Mouse (Mus musculus): ENCODE data around the gene Ankrd12. TPM values are rescaled to one million over a fixed set of nuclear protein-coding genes. Genes with fewer than 3 reads are reported as not detected.

The Ankrd12 gene
- polyA plus RNA-seq (2012; ENCODE audit: insufficient read depth, insufficient read length, missing spikeins) = 28.3 and 32.6 TPM in 2 replicates

- Histone ChIP-seq H3K27ac (ENCODE audit: insufficient read depth, low read depth, low read length) (peak within 1 kb of the TSS; percentile 84), H3K4me3 (ENCODE audit: insufficient read depth, low read length) (peak within 1 kb of the TSS; percentile 99), H3K4me1 (ENCODE audit: control insufficient read depth, insufficient read depth, low read length) (peaks cover 21% of the 10 kb centered on the region)
- TF ChIP-seq CTCF (IDR thresholded peaks at IDR 0.05; ENCODE audit: low read depth, low read length) (no peak), POLR2A (IDR thresholded peaks at IDR 0.05; ENCODE audit: borderline replicate concordance, low read depth, low read length) (no peak)
Measured at GRCm38 (mm10) chr17:66076934-66077333, at the start of gene Ankrd12. TSS of gene Ankrd12 (minus strand) at chr17:66077089.

- Histone ChIP-seq H3K27ac (ENCODE audit: insufficient read depth, low read depth, low read length) (no peak overlapping the region), H3K4me1 (ENCODE audit: control insufficient read depth, insufficient read depth, low read length) (peaks cover 23% of the 10 kb centered on the region), H3K4me3 (ENCODE audit: insufficient read depth, low read length) (no peak overlapping the region)
- no peak for TF ChIP-seq POLR2A (IDR thresholded peaks at IDR 0.05; ENCODE audit: borderline replicate concordance, low read depth, low read length)
- no peak for TF ChIP-seq CTCF (IDR thresholded peaks at IDR 0.05; ENCODE audit: low read depth, low read length)
Measured at GRCm38 (mm10) chr17:66125211-66125610, 48.3 kb upstream of the Ankrd12 start.

- TF ChIP-seq POLR2A (IDR thresholded peaks at IDR 0.05; ENCODE audit: borderline replicate concordance, low read depth, low read length) (no peak), CTCF (IDR thresholded peaks at IDR 0.05; ENCODE audit: low read depth, low read length) (no peak)
- Histone ChIP-seq H3K4me1 (ENCODE audit: control insufficient read depth, insufficient read depth, low read length) (peaks cover 21% of the 10 kb centered on the region), H3K27ac (ENCODE audit: insufficient read depth, low read depth, low read length) (peak overlapping the region; percentile 93), H3K4me3 (ENCODE audit: insufficient read depth, low read length) (peak overlapping the region; percentile 97)
Measured at GRCm38 (mm10) chr17:66123816-66124610, 47.1 kb upstream of the Ankrd12 start.

DNA sequence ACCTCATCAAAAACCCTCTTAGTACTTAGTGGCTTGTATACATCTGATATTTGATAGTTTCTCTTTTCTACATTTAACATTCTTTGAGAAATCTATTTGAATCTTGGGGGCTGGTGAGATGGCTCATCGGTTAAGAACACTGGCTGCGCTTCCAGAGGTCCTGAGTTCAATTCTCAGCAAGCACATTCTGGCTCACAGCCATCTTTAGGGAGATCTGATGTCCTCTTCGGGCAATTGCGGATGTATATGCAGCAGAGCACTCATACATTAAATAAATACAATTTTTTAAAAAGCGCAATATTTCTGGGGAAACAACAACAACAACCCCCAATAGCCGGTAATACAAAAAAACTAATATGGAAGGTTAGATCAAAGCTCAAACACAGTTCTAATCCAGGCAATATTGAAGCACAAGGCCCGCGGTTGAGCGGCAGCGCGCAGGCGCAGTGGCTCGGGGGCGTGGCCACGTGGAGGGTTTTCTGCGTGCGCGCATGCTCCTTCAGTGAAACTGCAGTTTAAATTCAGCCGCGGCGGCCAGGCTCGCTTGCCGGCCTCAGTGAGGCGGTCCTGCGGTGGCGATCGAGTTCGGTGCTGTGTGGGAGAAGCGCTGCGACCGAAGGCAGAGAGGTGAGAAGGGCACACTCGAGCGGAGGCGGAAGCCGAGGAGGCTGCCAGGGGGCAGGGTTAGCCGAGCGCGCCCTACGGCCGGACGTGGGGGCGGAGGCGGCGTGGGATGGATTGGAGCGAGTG is 46.4 kb upstream of the Ankrd12 start, which contains the start of gene Ddx11:
Gene Ddx11 (plus strand): TSS at position 455 of the 750 bp plus-strand sequence.
- Histone ChIP-seq H3K27ac (ENCODE audit: insufficient read depth, low read depth, low read length) (peak within 1 kb of the TSS; percentile 93), H3K4me1 (ENCODE audit: control insufficient read depth, insufficient read depth, low read length) (peaks cover 18% of the 10 kb centered on the region), H3K4me3 (ENCODE audit: insufficient read depth, low read length) (peak within 1 kb of the TSS; percentile 97)
- TF ChIP-seq POLR2A (IDR thresholded peaks at IDR 0.05; ENCODE audit: borderline replicate concordance, low read depth, low read length) (no peak), CTCF (IDR thresholded peaks at IDR 0.05; ENCODE audit: low read depth, low read length) (no peak)

DNA sequence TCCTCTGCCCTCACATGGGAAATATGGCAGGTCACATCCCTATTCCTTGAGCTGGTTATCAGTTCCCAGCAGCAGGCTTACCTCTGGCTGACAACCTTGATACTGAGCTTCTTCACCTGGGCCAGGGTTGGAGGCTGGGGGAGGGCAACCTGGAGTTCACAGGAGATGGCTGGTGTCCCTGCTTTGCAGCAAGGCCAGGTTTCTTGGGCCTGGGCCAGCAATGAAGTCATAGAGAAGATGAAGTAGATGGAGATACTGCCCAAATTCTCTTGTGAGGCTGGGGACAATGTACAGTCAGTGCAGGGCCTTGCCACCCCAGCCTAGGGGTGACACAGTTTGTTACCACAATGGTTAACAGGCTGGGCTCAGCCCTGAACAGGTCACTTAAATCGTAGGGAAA is 43.8 kb upstream of the Ankrd12 start:
- Histone ChIP-seq H3K4me3 (ENCODE audit: insufficient read depth, low read length) (no peak overlapping the region), H3K4me1 (ENCODE audit: control insufficient read depth, insufficient read depth, low read length) (peaks cover 18% of the 10 kb centered on the region), H3K27ac (ENCODE audit: insufficient read depth, low read depth, low read length) (no peak overlapping the region)
- TF ChIP-seq CTCF (IDR thresholded peaks at IDR 0.05; ENCODE audit: low read depth, low read length) (no peak), POLR2A (IDR thresholded peaks at IDR 0.05; ENCODE audit: borderline replicate concordance, low read depth, low read length) (no peak)

DNA sequence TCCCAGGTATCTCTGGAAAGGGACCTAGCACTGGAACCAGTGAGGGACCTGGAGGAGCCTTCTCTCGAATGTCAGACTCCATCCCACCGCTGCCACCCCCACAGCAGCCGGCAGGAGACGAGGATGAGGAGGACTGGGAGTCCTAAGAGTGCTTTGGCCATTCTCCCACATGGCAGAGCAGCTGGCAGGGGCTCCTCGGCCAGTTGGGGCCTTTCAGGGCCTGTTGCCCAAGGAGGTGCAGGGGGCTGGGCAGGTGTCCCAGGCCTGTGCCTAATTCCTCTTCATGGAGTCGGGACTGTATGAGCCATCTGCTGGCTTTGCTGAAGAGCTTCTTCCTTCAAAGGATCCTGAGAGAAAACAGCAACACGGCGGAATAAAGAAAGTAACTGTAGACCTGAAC is 42.1 kb upstream of the Ankrd12 start:
- TF ChIP-seq CTCF (IDR thresholded peaks at IDR 0.05; ENCODE audit: low read depth, low read length) = no peak
- no peak for TF ChIP-seq POLR2A (IDR thresholded peaks at IDR 0.05; ENCODE audit: borderline replicate concordance, low read depth, low read length)
- peaks cover 16% of the 10 kb centered on the region for H3K4me1 ChIP-seq (ENCODE audit: control insufficient read depth, insufficient read depth, low read length)
- H3K4me3 ChIP-seq (ENCODE audit: insufficient read depth, low read length) = no peak overlapping the region
- no peak overlapping the region for H3K27ac ChIP-seq (ENCODE audit: insufficient read depth, low read depth, low read length)

DNA sequence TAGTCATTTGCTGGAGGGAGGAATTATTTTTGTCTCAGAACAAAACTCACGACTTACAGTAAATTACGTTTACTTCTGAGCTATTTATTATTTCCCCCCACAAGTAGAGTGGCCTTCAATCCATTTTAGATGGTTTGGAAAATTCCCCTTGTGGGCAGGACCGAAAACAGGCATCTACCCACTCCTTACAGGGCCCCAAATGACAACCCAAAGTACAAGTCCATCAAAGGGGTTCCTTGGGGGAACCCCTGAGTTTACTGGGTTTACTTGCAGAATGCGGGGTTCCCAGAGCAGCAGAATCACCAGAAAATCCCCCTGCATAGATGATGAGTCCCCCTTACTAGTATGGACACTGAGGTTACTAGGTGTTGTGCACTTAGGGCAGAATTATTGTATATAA is 35.3 kb upstream of the Ankrd12 start:
- peak overlapping the region; percentile 63 for H3K4me3 ChIP-seq (ENCODE audit: insufficient read depth, low read length)
- peaks cover 13% of the 10 kb centered on the region for H3K4me1 ChIP-seq (ENCODE audit: control insufficient read depth, insufficient read depth, low read length)
- no peak for TF ChIP-seq POLR2A (IDR thresholded peaks at IDR 0.05; ENCODE audit: borderline replicate concordance, low read depth, low read length)
- H3K27ac ChIP-seq (ENCODE audit: insufficient read depth, low read depth, low read length) = no peak overlapping the region

GRCm38 (mm10) chr17:66111402-66111959 is 34.6 kb upstream of the Ankrd12 start, which contains the start of gene Washc1:
TSS of gene Washc1 (plus strand) at chr17:66111545.
- peaks cover 13% of the 10 kb centered on the region for H3K4me1 ChIP-seq (ENCODE audit: control insufficient read depth, insufficient read depth, low read length)
- peak within 1 kb of the TSS; percentile 63 for H3K4me3 ChIP-seq (ENCODE audit: insufficient read depth, low read length)
- H3K27ac ChIP-seq (ENCODE audit: insufficient read depth, low read depth, low read length) = peak within 1 kb of the TSS; percentile 41
- no peak for TF ChIP-seq POLR2A (IDR thresholded peaks at IDR 0.05; ENCODE audit: borderline replicate concordance, low read depth, low read length)
- TF ChIP-seq CTCF (IDR thresholded peaks at IDR 0.05; ENCODE audit: low read depth, low read length) = no peak

DNA sequence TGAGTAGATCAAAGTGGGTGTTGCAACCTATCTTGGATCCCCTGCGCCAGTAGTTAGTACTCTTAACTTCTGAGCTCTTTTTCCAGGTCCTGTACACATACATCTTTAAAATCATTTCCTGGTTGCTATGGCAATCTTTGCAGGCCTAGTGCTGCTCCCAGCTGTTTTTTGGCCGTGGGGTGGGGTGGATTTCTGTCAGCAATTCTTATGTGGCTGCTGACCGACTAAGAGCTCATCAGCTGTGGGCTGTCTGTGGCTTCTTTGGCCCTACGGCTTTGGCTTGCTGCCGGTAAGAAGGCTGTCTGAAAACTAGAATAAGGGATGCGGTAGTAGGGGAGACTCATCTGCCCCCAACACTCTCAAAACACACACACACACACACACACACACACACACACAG is 33.9 kb upstream of the Ankrd12 start:
- Histone ChIP-seq H3K4me3 (ENCODE audit: insufficient read depth, low read length) (peak overlapping the region; percentile 63), H3K27ac (ENCODE audit: insufficient read depth, low read depth, low read length) (no peak overlapping the region), H3K4me1 (ENCODE audit: control insufficient read depth, insufficient read depth, low read length) (peaks cover 13% of the 10 kb centered on the region)
- no peak for TF ChIP-seq CTCF (IDR thresholded peaks at IDR 0.05; ENCODE audit: low read depth, low read length)
- no peak for TF ChIP-seq POLR2A (IDR thresholded peaks at IDR 0.05; ENCODE audit: borderline replicate concordance, low read depth, low read length)
